Mouse (Mus musculus) heart, embryonic 15.5 days (tissue): Measurements from ENCODE around the gene Gpat2. TPM values are rescaled to one million over a fixed set of nuclear protein-coding genes. Genes with fewer than 3 reads are reported as not detected.

ENCODE experiments used
- ATAC-seq: fragments of 200-750 bp; cut with Nextera tagmentation; replicated peaks from 2 replicates; pipeline ENCODE4 v1.8.0; 2017; ENCODE audit warnings: low read depth, moderate TSS enrichment; ENCODE audit not compliant: insufficient number of reproducible peaks, insufficient read depth, low FRiP score
- H3K27ac ChIP-seq: fragments of 300-500 bp; sonication (generic); 2 replicates; pipeline ENCODE4 v1.5.1; 2015; ENCODE audit warnings: mild to moderate bottlenecking, inconsistent platforms
- H3K27me3 ChIP-seq: fragments of 300-500 bp; sonication (generic); 2 replicates; pipeline ENCODE4 v1.6.1; 2015; ENCODE audit warnings: inconsistent platforms
- H3K36me3 ChIP-seq: fragments of 300-500 bp; sonication (generic); 2 replicates; pipeline ENCODE4 v1.6.1; 2015; ENCODE audit warnings: mild to moderate bottlenecking, inconsistent platforms
- H3K4me1 ChIP-seq: fragments of 300-500 bp; sonication (generic); replicated peaks from 2 replicates; pipeline ENCODE4 v1.6.1; 2015; ENCODE audit warnings: inconsistent platforms
- H3K4me2 ChIP-seq: fragments of 300-500 bp; sonication (generic); 2 replicates; pipeline ENCODE4 v1.6.1; 2015; ENCODE audit warnings: inconsistent platforms, mild to moderate bottlenecking, moderate library complexity
- H3K4me3 ChIP-seq: fragments of 300-500 bp; sonication (generic); 2 replicates; pipeline ENCODE4 v1.5.1; 2015; ENCODE audit warnings: mild to moderate bottlenecking, inconsistent platforms
- H3K9ac ChIP-seq: fragments of 300-500 bp; sonication (generic); 2 replicates; pipeline ENCODE4 v1.6.1; 2015; ENCODE audit warnings: mild to moderate bottlenecking, inconsistent platforms
- H3K9me3 ChIP-seq: fragments of 300-500 bp; sonication (generic); replicated peaks from 2 replicates; pipeline ENCODE4 v1.6.1; 2016; ENCODE audit warnings: inconsistent platforms
- WGBS: fragments of 180-500 bp; shearing (Covaris S2); methylation state at CpG from one replicate; pipeline ENCODE4 v1.1.7; 2015; ENCODE audit warnings: mixed read lengths; 5-methylcytosine and 5-hydroxymethylcytosine counted together
- polyA plus RNA-seq: library from polyadenylated mRNA; unstranded; fragments of >200 nt; fragmentation: Nextera tagmentation; extraction: Ambion mirVana; gene quantifications from 2 replicates; pipeline ENCODE4 v1.2.1, GENCODE M21; 2015

Gene Gpat2
- polyA plus RNA-seq: 0.34 and 0.35 TPM in 2 replicates

DNA sequence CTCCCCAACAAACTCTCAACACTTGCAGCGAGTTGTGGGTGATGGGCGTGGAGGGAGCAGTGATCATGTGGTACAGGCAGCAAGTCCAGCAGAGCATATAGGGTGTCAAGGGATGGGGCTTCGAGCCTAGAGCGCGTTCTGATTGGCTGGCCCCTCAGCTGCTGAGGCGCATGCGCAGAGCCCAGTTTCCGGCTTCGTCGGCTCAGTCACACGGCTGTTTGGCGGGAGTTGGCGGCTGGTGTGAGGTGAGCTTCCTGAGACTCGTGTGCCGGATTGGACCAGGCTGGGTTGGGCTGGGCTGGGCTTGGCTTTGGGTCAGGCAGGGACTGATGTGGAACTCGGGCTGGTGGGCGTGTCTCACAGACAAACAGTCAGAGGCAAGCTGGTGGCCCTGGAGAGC is at the start of gene Gpat2:
Gene Gpat2, plus strand, starts transcription at position 223 of the 400 bp plus-strand sequence.
- H3K4me1 ChIP-seq: no peaks in the 10 kb centered on the region
- H3K9ac ChIP-seq: no peak within 1 kb of the TSS
- no peak within 1 kb of the TSS for H3K27ac ChIP-seq
- H3K27me3 ChIP-seq: 0 out of 2 replicates have a peak, but pooled peaks cover 5% of the 10 kb centered on the region
- no peak for ATAC-seq
- no peak within 1 kb of the TSS for H3K4me3 ChIP-seq
- no peaks in the 10 kb centered on the region for H3K9me3 ChIP-seq
- no peaks in the 10 kb centered on the region for H3K36me3 ChIP-seq
- WGBS: 83% methylated on average over 17 of the region's 17 CpGs
- H3K4me2 ChIP-seq: no peak within 1 kb of the TSS

DNA sequence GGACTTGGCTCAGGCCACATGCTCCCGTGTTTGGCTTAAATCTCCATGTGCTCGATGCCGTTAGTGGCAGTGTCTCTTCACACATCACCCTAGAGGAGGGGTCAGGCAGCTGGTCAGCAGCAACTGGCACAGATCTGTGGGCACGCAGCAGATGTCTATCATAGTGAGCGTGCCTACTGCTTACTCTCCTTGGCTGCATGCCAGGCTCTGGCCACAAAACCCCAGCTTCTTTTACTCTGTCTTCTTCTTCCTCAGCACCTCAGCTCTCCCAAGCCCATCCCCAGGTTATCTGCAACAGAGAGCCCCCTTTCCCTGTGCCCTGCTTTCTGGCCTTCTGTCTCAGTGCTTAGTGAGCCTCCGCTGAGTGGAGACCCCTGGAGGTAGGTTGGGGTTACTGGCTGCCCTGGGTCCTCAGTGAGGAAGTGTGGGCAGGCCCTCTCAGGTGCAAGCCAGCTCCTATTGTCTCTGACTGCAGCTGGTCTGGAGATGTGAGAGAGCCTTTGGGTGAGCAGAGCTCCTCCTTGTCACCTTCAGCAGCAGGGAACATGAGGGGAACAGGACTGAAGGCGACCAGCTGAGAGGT is 49.1 kb upstream of the Gpat2 start:
- H3K9ac ChIP-seq: no peak overlapping the region
- no peaks in the 10 kb centered on the region for H3K27me3 ChIP-seq
- no peaks in the 10 kb centered on the region for H3K9me3 ChIP-seq
- no peak overlapping the region for H3K4me2 ChIP-seq
- no peak overlapping the region for H3K4me3 ChIP-seq
- H3K4me1 ChIP-seq: peaks cover 40% of the 10 kb centered on the region
- ATAC-seq: no peak
- H3K27ac ChIP-seq: no peak overlapping the region
- no peaks in the 10 kb centered on the region for H3K36me3 ChIP-seq
- 41% methylated on average over 7 of the region's 7 CpGs for WGBS

DNA sequence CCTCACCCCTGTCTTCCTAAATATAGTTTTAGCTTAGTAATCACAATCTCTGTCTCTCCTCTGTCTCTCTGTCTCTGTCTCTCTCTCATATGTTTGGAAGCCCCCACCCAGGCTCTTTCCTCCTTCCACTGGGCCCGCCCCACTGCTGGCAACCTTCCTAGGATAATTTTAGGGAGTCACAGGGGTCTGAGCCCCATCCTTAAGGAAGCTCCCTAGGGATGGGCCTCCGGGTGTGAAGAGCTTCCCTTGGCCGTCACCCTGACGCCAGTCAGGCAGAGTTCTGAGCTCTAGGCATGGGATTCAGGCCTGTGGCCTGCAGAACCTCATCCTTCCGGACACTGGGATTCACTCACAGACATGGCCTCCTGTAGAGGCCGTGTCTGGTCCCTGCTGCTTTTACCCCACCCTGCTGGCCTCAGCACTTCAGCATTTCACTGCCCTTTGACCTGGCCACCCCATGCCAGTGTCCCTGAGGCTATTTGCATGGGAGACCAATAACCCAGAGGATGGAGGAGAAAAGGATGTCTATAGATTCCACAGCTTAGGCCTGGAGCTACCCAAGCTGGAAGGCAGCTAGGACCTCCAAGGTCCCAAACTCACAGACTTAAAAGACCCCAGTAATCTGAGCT is 48.5 kb upstream of the Gpat2 start:
- Histone ChIP-seq H3K27me3 (no peaks in the 10 kb centered on the region), H3K9me3 (no peaks in the 10 kb centered on the region), H3K4me3 (no peak overlapping the region), H3K27ac (no peak overlapping the region), H3K4me1 (peaks cover 33% of the 10 kb centered on the region), H3K4me2 (no peak overlapping the region), H3K36me3 (no peaks in the 10 kb centered on the region), H3K9ac (no peak overlapping the region)
- no peak for ATAC-seq
- WGBS: 75% methylated on average over 6 of the region's 6 CpGs

DNA sequence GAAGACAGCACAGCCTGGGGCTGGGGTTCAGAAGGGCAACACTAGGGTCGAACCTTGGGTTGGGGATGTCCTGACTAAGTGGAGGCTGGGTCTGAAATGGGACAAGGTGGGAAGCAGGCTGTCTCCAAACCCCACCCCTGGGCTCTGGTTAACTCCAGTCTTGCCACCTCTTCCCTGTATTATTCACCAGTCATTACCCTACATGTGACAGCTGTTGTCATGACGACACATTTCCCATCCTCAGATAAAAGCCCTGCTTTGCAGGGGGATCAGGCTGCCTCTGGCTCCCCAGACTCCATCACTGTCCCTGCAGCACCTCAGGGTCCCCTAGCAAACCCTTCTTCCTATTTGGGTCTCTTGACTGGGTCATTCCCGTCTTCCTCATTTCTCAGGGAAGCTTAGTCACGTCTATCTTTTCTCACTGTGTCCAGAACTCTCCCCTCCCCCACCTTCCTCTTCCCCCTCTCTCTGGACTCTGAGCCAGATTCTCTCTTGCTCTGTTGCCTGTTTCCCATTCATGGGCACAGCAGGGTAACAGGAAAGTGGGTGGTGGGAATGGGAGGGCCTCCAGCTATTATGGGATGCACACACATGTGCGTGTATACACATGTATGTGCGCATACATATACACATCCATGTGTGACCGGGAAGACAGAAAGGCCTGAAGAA is 46.9 kb upstream of the Gpat2 start:
- H3K36me3 ChIP-seq: no peaks in the 10 kb centered on the region
- no peak overlapping the region for H3K4me3 ChIP-seq
- H3K9ac ChIP-seq: no peak overlapping the region
- no peak overlapping the region for H3K27ac ChIP-seq
- H3K4me2 ChIP-seq: no peak overlapping the region
- 63% methylated on average over 7 of the region's 7 CpGs for WGBS
- peaks cover 28% of the 10 kb centered on the region for H3K4me1 ChIP-seq
- ATAC-seq: 0 out of 2 replicates have a peak, but pooled peaks have one; percentile 21
- no peaks in the 10 kb centered on the region for H3K27me3 ChIP-seq
- H3K9me3 ChIP-seq: no peaks in the 10 kb centered on the region

DNA sequence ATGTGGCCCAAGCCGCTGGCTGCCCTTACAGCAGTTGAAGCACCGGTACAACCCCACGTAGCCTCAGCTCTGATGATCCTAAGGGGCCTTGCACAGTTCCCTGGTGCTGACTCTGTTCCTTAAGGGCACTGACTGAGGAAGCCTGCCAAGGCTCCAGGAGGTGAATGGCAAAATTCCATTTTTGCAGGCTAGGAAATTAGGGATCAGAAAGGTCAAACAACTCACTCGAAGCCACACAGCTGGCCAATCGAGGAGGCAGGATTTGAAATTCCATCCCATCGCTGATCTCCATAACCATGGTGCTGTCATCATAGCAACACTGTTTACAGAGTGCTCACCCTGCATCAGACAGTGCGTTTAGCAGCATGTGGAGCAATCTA is 46.4 kb upstream of the Gpat2 start:
- no peaks in the 10 kb centered on the region for H3K27me3 ChIP-seq
- ATAC-seq: no peak
- H3K36me3 ChIP-seq: no peaks in the 10 kb centered on the region
- 69% methylated on average over 7 of the region's 7 CpGs for WGBS
- no peak overlapping the region for H3K4me2 ChIP-seq
- H3K27ac ChIP-seq: no peak overlapping the region
- no peak overlapping the region for H3K9ac ChIP-seq
- H3K9me3 ChIP-seq: no peaks in the 10 kb centered on the region
- H3K4me3 ChIP-seq: no peak overlapping the region
- peaks cover 28% of the 10 kb centered on the region for H3K4me1 ChIP-seq

- Histone ChIP-seq H3K27ac (0 out of 2 replicates have a peak overlapping the region, but pooled peaks have one; percentile 16), H3K9ac (no peak overlapping the region), H3K9me3 (no peaks in the 10 kb centered on the region), H3K36me3 (no peaks in the 10 kb centered on the region), H3K4me2 (no peak overlapping the region), H3K4me1 (peaks cover 28% of the 10 kb centered on the region), H3K27me3 (no peaks in the 10 kb centered on the region), H3K4me3 (no peak overlapping the region)
- WGBS: 49% methylated on average over 3 of the region's 3 CpGs
- no peak for ATAC-seq
Observed at GRCm38 (mm10) chr2:127379250-127379649, 45.7 kb upstream of the Gpat2 start.

GRCm38 (mm10) chr2:127383881-127384280 is 41.1 kb upstream of the Gpat2 start:
- no peak overlapping the region for H3K4me2 ChIP-seq
- H3K4me1 ChIP-seq: peaks cover 3% of the 10 kb centered on the region; the same call in 1 of the 2 replicates
- H3K4me3 ChIP-seq: no peak overlapping the region
- H3K27me3 ChIP-seq: 0 out of 2 replicates have a peak, but pooled peaks cover 4% of the 10 kb centered on the region
- no peaks in the 10 kb centered on the region for H3K36me3 ChIP-seq
- H3K27ac ChIP-seq: no peak overlapping the region
- WGBS: 63% methylated on average over 7 of the region's 7 CpGs
- no peak overlapping the region for H3K9ac ChIP-seq
- H3K9me3 ChIP-seq: no peaks in the 10 kb centered on the region
- ATAC-seq: no peak

DNA sequence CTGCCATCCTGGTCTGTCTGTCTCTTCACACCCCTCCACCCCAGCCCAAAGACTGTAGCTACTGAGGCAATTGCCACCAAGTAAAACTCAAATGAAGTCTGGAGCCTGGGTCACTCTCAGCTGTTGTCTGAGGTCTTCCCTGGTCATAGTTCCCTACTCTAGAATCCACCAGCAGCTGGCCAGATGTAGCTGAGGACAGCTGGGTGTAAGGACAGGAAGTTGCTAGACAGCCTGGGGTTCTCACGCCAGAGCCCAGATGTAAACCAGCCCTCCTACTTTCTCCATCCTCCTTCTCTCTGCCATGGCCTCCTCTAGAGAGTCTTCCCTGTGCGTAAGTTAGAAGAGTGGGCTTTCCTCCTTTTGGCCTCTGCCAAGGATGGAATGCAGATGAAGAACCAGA is 37.5 kb upstream of the Gpat2 start:
- WGBS: 76% methylated on average over 2 of the region's 2 CpGs
- Histone ChIP-seq H3K36me3 (no peaks in the 10 kb centered on the region), H3K4me1 (no peaks in the 10 kb centered on the region), H3K27me3 (0 out of 2 replicates have a peak, but pooled peaks cover 4% of the 10 kb centered on the region), H3K9me3 (no peaks in the 10 kb centered on the region), H3K27ac (no peak overlapping the region), H3K4me3 (no peak overlapping the region), H3K9ac (no peak overlapping the region), H3K4me2 (no peak overlapping the region)
- ATAC-seq: no peak

DNA sequence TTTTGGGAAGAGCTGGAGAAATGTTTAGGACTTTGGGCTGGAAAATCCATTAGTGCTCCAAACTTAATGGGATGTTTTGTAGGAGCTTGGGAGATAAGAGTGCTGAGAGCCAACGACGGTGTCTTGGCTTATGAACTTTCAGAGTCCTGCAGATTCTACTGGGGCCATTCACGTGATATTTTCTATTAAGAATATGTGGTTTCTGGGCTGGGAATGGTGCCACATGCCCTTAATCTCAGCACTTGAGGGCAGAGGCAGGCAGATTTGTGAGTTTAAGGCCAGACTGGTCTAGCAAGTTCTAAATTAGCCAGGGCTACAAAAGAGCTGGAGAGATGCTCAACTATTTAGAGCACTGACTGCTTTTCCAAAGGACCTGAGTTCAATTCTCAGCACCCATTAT is 34.6 kb upstream of the Gpat2 start:
- 53% methylated on average over 3 of the region's 3 CpGs for WGBS
- no peak for ATAC-seq
- H3K4me1 ChIP-seq: peaks cover 9% of the 10 kb centered on the region

GRCm38 (mm10) chr2:127390846-127391245 is 34.2 kb upstream of the Gpat2 start:
- Histone ChIP-seq H3K4me3 (no peak overlapping the region), H3K27ac (no peak overlapping the region), H3K9me3 (no peaks in the 10 kb centered on the region), H3K4me2 (no peak overlapping the region), H3K36me3 (no peaks in the 10 kb centered on the region), H3K9ac (no peak overlapping the region), H3K4me1 (peaks cover 14% of the 10 kb centered on the region), H3K27me3 (0 out of 2 replicates have a peak, but pooled peaks cover 4% of the 10 kb centered on the region)
- ATAC-seq: no peak
- 70% methylated on average over 4 of the region's 4 CpGs for WGBS

More for the DNA sequence above, 34.6 kb upstream of the Gpat2 start:
- Histone ChIP-seq H3K4me2 (no peak overlapping the region), H3K9ac (no peak overlapping the region), H3K4me3 (no peak overlapping the region), H3K27me3 (0 out of 2 replicates have a peak, but pooled peaks cover 4% of the 10 kb centered on the region), H3K36me3 (no peaks in the 10 kb centered on the region), H3K27ac (no peak overlapping the region), H3K9me3 (no peaks in the 10 kb centered on the region)

GRCm38 (mm10) chr2:127391323-127391722 is 33.7 kb upstream of the Gpat2 start:
- no peak overlapping the region for H3K4me3 ChIP-seq
- 33% methylated on average over 3 of the region's 3 CpGs for WGBS
- no peak overlapping the region for H3K4me2 ChIP-seq
- peaks cover 19% of the 10 kb centered on the region for H3K4me1 ChIP-seq
- H3K27me3 ChIP-seq: 0 out of 2 replicates have a peak, but pooled peaks cover 4% of the 10 kb centered on the region
- no peaks in the 10 kb centered on the region for H3K9me3 ChIP-seq
- no peak overlapping the region for H3K27ac ChIP-seq
- no peaks in the 10 kb centered on the region for H3K36me3 ChIP-seq
- H3K9ac ChIP-seq: no peak overlapping the region
- ATAC-seq: no peak
